Mouse (Mus musculus): ENCODE results near the gene Zscan18. TPM values are rescaled to one million over a fixed set of nuclear protein-coding genes. Genes with fewer than 3 reads are reported as not detected.

Gene Zscan18
- total RNA-seq, 1 experiment from 2014 or later: 3.7 TPM

Other genes starting within 250 kb of the Zscan18 start
- under 0.01 TPM in 1 of 2 replicates, not detected in the other for gene Vmn2r53, start 194.8 kb downstream of the Zscan18 start, total RNA-seq (2021)
- gene Vmn2r54, start 163.3 kb downstream of the Zscan18 start, total RNA-seq (2021): not detected in 2 replicates
- gene Vmn2r55, start 118.6 kb downstream of the Zscan18 start, total RNA-seq (2021): not detected in 2 replicates
- not detected in 2 replicates for gene Vmn2r56, start 68.6 kb downstream of the Zscan18 start, total RNA-seq (2021)
- 9.0 and 11.8 TPM in 2 replicates for gene Zfp329, start 15.2 kb upstream of the Zscan18 start, total RNA-seq (2021)
- 22.8 and 23.2 TPM in 2 replicates for gene Zfp110, start 31.1 kb upstream of the Zscan18 start, total RNA-seq (2021)
- 3.7 and 4.7 TPM in 2 replicates for gene Zfp128, start 77.5 kb upstream of the Zscan18 start, total RNA-seq (2021)
- gene Zscan22, start 94.2 kb upstream of the Zscan18 start, total RNA-seq (2021): 11.0 and 12.5 TPM in 2 replicates
- 842 and 996 TPM in 2 replicates for gene Rps5, start 118.7 kb upstream of the Zscan18 start, total RNA-seq (2021)
- gene Rnf225, start 123.8 kb upstream of the Zscan18 start, total RNA-seq (2021): 0.41 and 0.52 TPM in 2 replicates
- gene Zfp324, start 162.2 kb upstream of the Zscan18 start, total RNA-seq (2021): 8.0 and 9.5 TPM in 2 replicates
- 6.0 and 7.2 TPM in 2 replicates for gene Zfp446, start 174.2 kb upstream of the Zscan18 start, total RNA-seq (2021)
- 2.6 and 51.1 TPM in 2 replicates for gene Slc27a5, start 194.6 kb upstream of the Zscan18 start, total RNA-seq (2021)
- 247 and 252 TPM in 2 replicates for gene Trim28, start 195.5 kb upstream of the Zscan18 start, total RNA-seq (2021)
- gene Zbtb45, start 206.4 kb upstream of the Zscan18 start, total RNA-seq (2021): 12.8 and 13.2 TPM in 2 replicates
- 173 and 179 TPM in 2 replicates for gene Chmp2a, start 231.2 kb upstream of the Zscan18 start, total RNA-seq (2021)
- 191 and 201 TPM in 2 replicates for gene Ube2m, start 234.6 kb upstream of the Zscan18 start, total RNA-seq (2021)